Mouse (Mus musculus) neural tube, postnatal 0 days (tissue): Measurements from ENCODE around the gene Gle1. TPM values are rescaled to one million over a fixed set of nuclear protein-coding genes. Genes with fewer than 3 reads are reported as not detected.

ENCODE experiments used
- microRNA-seq: library from miRNA; unstranded; fragments of <30 nt; microRNA quantifications from one replicate; pipeline ENCODE4, GENCODE M21; 2016
- polyA plus RNA-seq: library from polyadenylated mRNA; unstranded; fragments of >200 nt; fragmentation: Nextera tagmentation; extraction: Ambion mirVana; gene quantifications from 2 replicates; pipeline ENCODE4 v1.2.1, GENCODE M21; 2015

The Gle1 gene
- polyA plus RNA-seq, result 39.7 and 44.2 TPM in 2 replicates

DNA sequence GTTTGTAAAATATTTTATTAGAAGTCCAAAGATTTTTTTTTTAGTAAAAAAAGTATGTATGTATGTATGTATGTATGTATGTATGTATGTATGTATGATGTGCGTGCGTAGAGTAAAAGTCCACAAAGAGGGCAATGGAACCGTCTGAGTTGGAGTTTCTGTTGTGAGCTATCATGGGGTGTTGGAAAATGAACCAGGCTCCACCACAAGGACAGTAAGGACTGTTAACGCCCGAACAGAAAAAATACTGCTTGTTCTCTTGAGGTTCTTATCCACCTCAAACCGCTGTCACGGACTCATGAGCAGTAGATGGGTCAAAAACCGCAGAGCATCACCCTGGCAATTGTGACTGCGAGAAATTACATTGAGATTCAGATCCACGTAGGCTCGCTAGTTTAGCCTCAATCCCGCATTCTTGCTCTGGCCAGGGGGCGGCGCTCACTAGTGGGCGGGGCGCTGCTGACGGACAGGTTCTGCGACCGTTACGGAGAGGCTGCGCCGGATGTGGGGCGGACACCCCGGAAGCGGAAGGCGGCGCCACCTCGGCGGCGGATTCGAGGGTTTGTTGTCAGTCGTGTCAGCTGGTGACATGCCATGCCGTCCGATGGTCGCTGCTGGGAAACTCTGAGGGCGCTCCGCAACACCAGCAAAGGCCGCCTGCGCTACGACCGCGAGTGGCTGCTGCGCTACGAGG lies at the start of gene Gle1:
Gene Gle1, plus strand, starts transcription at position 521 of the 694 bp plus-strand sequence.

DNA sequence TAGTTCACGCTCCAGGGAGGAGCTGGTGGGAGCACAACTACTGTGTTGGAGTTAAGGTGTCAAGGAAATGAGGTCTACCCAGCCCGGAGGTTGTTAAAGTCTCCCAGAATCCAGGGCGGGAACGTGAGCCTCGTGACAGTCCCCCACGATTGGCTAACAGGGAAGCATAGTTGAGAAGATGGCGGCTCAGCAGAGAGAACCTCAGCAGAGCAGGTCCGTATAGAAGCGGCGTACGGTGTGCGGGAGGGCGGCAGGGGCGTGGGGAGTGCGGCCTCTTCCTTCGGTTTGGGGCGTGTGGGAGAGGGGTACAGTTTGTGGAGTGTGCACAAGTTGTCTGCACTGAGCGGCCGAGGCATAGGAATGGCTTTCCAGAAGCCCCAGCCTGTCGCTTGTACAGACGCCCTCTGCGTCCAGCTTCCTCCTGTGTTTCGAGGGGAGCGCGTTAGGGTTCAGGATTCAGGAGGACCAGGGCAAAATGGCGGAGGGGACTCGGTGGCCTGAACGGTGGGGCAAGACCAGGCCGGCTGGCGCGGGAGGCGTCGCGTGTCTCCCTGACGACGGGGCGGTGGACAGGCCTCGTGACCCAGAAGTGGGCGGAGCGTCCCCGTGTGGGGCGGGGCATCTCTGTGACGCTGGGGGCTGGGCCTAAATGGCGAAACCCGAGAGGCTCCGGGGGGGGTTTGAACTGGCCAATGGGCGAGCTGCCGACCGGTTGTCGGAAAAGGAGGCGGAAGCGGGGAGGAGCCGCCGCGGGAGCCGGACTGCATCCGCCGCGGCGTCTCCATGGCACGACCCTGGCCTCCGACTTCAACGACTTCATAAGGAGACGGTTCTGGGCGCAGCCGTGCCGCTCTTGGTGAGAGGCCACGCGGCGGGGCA lies 45.9 kb upstream of the Gle1 start, which contains the start of gene Odf2:
Gene Odf2, plus strand, starts transcription at position 156 of the 879 bp plus-strand sequence.

DNA sequence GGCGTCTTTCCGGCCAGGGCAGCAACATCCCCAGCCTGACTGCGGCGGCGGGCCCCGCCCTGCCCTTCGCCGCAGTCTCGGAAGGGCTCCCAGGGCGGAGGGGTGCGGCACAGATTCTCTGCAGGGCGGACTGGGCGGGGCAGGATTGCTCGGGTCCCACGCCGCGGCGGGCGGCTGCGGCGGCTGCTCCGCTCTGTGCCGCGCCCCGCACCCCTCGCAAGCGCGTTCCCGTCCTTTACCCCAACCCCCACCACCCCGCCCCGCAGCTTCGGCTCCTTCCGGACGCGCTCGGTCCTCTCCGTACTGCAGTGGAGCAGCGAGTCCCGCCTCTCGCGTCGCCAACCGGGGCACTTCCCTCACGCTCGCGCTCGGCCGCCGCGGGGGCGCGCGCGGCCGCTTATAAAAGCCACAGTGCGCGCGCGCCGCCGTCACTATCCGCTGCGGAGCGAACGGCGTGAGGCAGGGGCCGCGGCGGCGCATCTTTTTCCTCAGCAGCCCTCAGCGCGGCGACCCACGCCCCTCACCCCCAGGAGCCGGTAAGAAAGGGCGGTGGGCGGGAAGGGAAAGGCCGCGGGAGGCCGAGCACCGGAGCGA lies 30.1 kb downstream of the Gle1 start, which contains the start of gene Sptan1:
Gene Sptan1, plus strand, starts transcription at position 311 of the 594 bp plus-strand sequence.

Small RNA genes lying within 50 kb of the gene (microRNA-seq; reads per million reads assigned to microRNA genes)
- gene Mir6997, result 2.0 reads per million

Other genes starting within 250 kb of the Gle1 start
- gene Gm13420, start 183.7 kb upstream of the Gle1 start, polyA plus RNA-seq, result 0.75 and 0.85 TPM in 2 replicates
- gene Gm13547, start 176.1 kb upstream of the Gle1 start, polyA plus RNA-seq, result not detected in 2 replicates
- gene Coq4, start 147.9 kb upstream of the Gle1 start, polyA plus RNA-seq, result 35.9 and 50.8 TPM in 2 replicates
- 30.1 and 35.4 TPM in 2 replicates for gene Trub2, start 146.9 kb upstream of the Gle1 start, polyA plus RNA-seq
- 56.0 and 57.6 TPM in 2 replicates for gene Slc27a4, start 132.8 kb upstream of the Gle1 start, polyA plus RNA-seq
- 28.1 and 31.0 TPM in 2 replicates for gene Urm1, start 115.4 kb upstream of the Gle1 start, polyA plus RNA-seq
- 20.6 and 20.7 TPM in 2 replicates for gene Cercam, start 66.3 kb upstream of the Gle1 start, polyA plus RNA-seq
- gene Odf2, start 46.2 kb upstream of the Gle1 start, polyA plus RNA-seq, result 59.9 and 65.7 TPM in 2 replicates
- 183 and 244 TPM in 2 replicates for gene Sptan1, start 30.1 kb downstream of the Gle1 start, polyA plus RNA-seq
- gene Wdr34, start 113.5 kb downstream of the Gle1 start, polyA plus RNA-seq, result 57.4 and 65.7 TPM in 2 replicates
- 280 and 287 TPM in 2 replicates for gene Set, start 122.0 kb downstream of the Gle1 start, polyA plus RNA-seq
- gene Pkn3, start 142.3 kb downstream of the Gle1 start, polyA plus RNA-seq, result 0.87 and 1.0 TPM in 2 replicates
- gene Zdhhc12, start 158.2 kb downstream of the Gle1 start, polyA plus RNA-seq, result 35.6 and 39.5 TPM in 2 replicates
- 16.3 and 17.7 TPM in 2 replicates for gene Zer1, start 189.2 kb downstream of the Gle1 start, polyA plus RNA-seq
- 9.2 and 10.8 TPM in 2 replicates for gene Tbc1d13, start 198.3 kb downstream of the Gle1 start, polyA plus RNA-seq
- 52.6 and 59.4 TPM in 2 replicates for gene Endog, start 236.1 kb downstream of the Gle1 start, polyA plus RNA-seq
- 52.8 and 64.2 TPM in 2 replicates for gene Spout1, start 243.0 kb downstream of the Gle1 start, polyA plus RNA-seq